9 mouse cellular contexts compared by ENCODE assay signal in genomic region chr11:120799316-120799890, GRCm38 (mm10). TPM values are rescaled to one million over a fixed set of nuclear protein-coding genes. Genes with fewer than 3 reads are reported as not detected.
DNase-seq lines count a peak whose midpoint lies in the region; ATAC-seq and TF ChIP-seq lines count a peak whose summit lies in the region.
"Had no signal": no experiment of that assay in that cellular context is flagged by ENCODE, and none has a peak within 500 bp of the region (broad histone marks: within the 10 kb centered on the region; RNA-seq: fewer than 3 reads in every experiment).

No protein-coding gene starts in this region.

- H3K27me3 ChIP-seq in heart, adult 2 months (ENCODE audit: control insufficient read depth, insufficient read depth, low read length), result no peaks in the 10 kb centered on the region
- H3K27me3 ChIP-seq in liver, embryonic 12.5 days (replicated peaks), result no peaks in the 10 kb centered on the region
- no peaks in the 10 kb centered on the region for H3K27me3 ChIP-seq in liver, postnatal 0 days (ENCODE audit: insufficient read depth, low read length)
- H3K27me3 ChIP-seq in hindbrain, embryonic 13.5 days, result no peaks in the 10 kb centered on the region
- H3K27me3 ChIP-seq: limb, embryonic 12.5 days had no signal

- H3K9ac ChIP-seq in heart, adult 2 months (ENCODE audit: low read depth, low read length), result no peak overlapping the region
- H3K9ac ChIP-seq in liver, embryonic 12.5 days, result no peak overlapping the region
- no peak overlapping the region for H3K9ac ChIP-seq in liver, postnatal 0 days (replicated peaks)
- H3K9ac ChIP-seq in hindbrain, embryonic 13.5 days, result no peak overlapping the region

- 0 out of 2 replicates have a peak overlapping the region, but pooled peaks have one; percentile 1 for H3K4me2 ChIP-seq in liver, embryonic 12.5 days
- H3K4me2 ChIP-seq in liver, postnatal 0 days (ENCODE audit: low read depth, low read length), result no peak overlapping the region
- no peak overlapping the region for H3K4me2 ChIP-seq in hindbrain, embryonic 13.5 days

- no peak for TF ChIP-seq CTCF in heart, adult 2 months (IDR thresholded peaks at IDR 0.05)
- no peak for TF ChIP-seq CTCF in liver, postnatal 0 days (IDR thresholded peaks at IDR 0.05; ENCODE audit: low read depth)

- intact Hi-C loops in heart, adult 2 months (cut with DNase I), result no loop called here

- 53% methylated on average over 6 of the region's 6 CpGs for WGBS in heart, adult 2 months
- 47% methylated on average over 6 of the region's 6 CpGs for WGBS in liver, embryonic 12.5 days (ENCODE audit: insufficient replicate concordance)
- 49% methylated on average over 6 of the region's 6 CpGs for WGBS in liver, postnatal 0 days (ENCODE audit: insufficient replicate concordance)
- whole genome bisulfite sequencing in hindbrain, embryonic 13.5 days, result 79% methylated on average over 6 of the region's 6 CpGs

- ATAC-seq in liver, embryonic 12.5 days, result no peak
- ATAC-seq in liver, postnatal 0 days, result no peak
- ATAC-seq in hindbrain, embryonic 13.5 days (ENCODE audit: low FRiP score), result no peak
- no peak for ATAC-seq in granulocyte monocyte progenitor cell, adult 5-6 weeks (replicated peaks; ENCODE audit: poor library complexity, severe bottlenecking)

- no peak for DNase-seq in heart, adult 2 months
- DNase-seq in heart, postnatal 4 days, result no peak
- no peak for DNase-seq in liver, postnatal 0 days
- peak; percentile 51 for DNase-seq in lung, postnatal 25 days (ENCODE audit: low spot score)
- no peak for DNase-seq in frontal cortex, adult 2 months (ENCODE audit: extremely low spot score in 1 of 2, low spot score in 1 of 2)

- TF ChIP-seq POLR2A in heart, adult 2 months (IDR thresholded peaks at IDR 0.05; ENCODE audit: insufficient read depth, low read depth, low read length), result no peak

- no peaks in the 10 kb centered on the region; the same call in 1 of the 2 replicates for H3K79me2 ChIP-seq in heart, adult 2 months (replicated peaks; ENCODE audit: control insufficient read depth, insufficient read depth, low read length)

- H3K4me1 ChIP-seq in heart, adult 2 months (ENCODE audit: control insufficient read depth, insufficient read depth, low read length), result peaks cover 8% of the 10 kb centered on the region
- H3K4me1 ChIP-seq in liver, embryonic 12.5 days, result peaks cover 31% of the 10 kb centered on the region
- H3K4me1 ChIP-seq in liver, postnatal 0 days (ENCODE audit: insufficient read depth), result peaks cover 13% of the 10 kb centered on the region
- H3K4me1 ChIP-seq in hindbrain, embryonic 13.5 days (replicated peaks), result peaks cover 23% of the 10 kb centered on the region

- TF ChIP-seq EP300 in heart, adult 2 months (IDR thresholded peaks at IDR 0.05; ENCODE audit: insufficient read depth, low read depth, low read length), result no peak
- no peak for TF ChIP-seq EP300 in liver, postnatal 0 days (IDR thresholded peaks at IDR 0.05; ENCODE audit: low read depth)

- peak overlapping the region; percentile 15; the same call in 1 of the 2 replicates for H3K4me3 ChIP-seq in heart, adult 2 months
- H3K4me3 ChIP-seq in liver, embryonic 12.5 days, result no peak overlapping the region
- no peak overlapping the region for H3K4me3 ChIP-seq in liver, postnatal 0 days (ENCODE audit: low read depth, low read length)
- no peak overlapping the region for H3K4me3 ChIP-seq in hindbrain, embryonic 13.5 days

- peak overlapping the region; percentile 65; the same call in 1 of the 2 replicates for H3K27ac ChIP-seq in heart, adult 2 months
- no peak overlapping the region for H3K27ac ChIP-seq in liver, embryonic 12.5 days
- H3K27ac ChIP-seq in liver, postnatal 0 days (ENCODE audit: low read depth), result no peak overlapping the region
- H3K27ac ChIP-seq in hindbrain, embryonic 13.5 days, result peak overlapping the region; percentile 44

- no peaks in the 10 kb centered on the region for H3K36me3 ChIP-seq in heart, adult 2 months (ENCODE audit: control insufficient read depth, insufficient read depth, low read length)
- peaks cover 8% of the 10 kb centered on the region for H3K36me3 ChIP-seq in liver, embryonic 12.5 days
- no peaks in the 10 kb centered on the region for H3K36me3 ChIP-seq in liver, postnatal 0 days (replicated peaks; ENCODE audit: insufficient read depth, low read length)
- H3K36me3 ChIP-seq in hindbrain, embryonic 13.5 days, result no peaks in the 10 kb centered on the region

- H3K9me3 ChIP-seq in liver, embryonic 12.5 days (replicated peaks), result no peaks in the 10 kb centered on the region
- no peaks in the 10 kb centered on the region for H3K9me3 ChIP-seq in liver, postnatal 0 days (ENCODE audit: low read length)
- no peaks in the 10 kb centered on the region for H3K9me3 ChIP-seq in hindbrain, embryonic 13.5 days
- H3K9me3 ChIP-seq: limb, embryonic 12.5 days had no signal

RNA-seq across cellular contexts. Expression of gene Dus1l, which starts 3.2 kb away (rescaled TPM):
- total RNA-seq in heart, adult 2 months (2021), result 10 to 100 TPM; 23.3 to 23.5 TPM
- 20.6 and 26.4 TPM in 2 replicates for polyA plus RNA-seq in heart, adult 2 months (2012; rRNA removed)
- total RNA-seq in heart, postnatal 4 days (2021), result 10 to 100 TPM; 34.0 to 37.5 TPM
- polyA plus RNA-seq in liver, embryonic 12.5 days (2016; fragmentation: Nextera tagmentation; extraction: Ambion mirVana), result 99.5 and 100.0 TPM in 2 replicates
- polyA plus RNA-seq in liver, postnatal 0 days (2015; fragmentation: Nextera tagmentation; extraction: Ambion mirVana), result 43.8 and 46.8 TPM in 2 replicates
- polyA plus RNA-seq in hindbrain, embryonic 13.5 days (2015; fragmentation: Nextera tagmentation; extraction: Ambion mirVana), result 45.6 and 48.6 TPM in 2 replicates
- 48.2 and 60.7 TPM in 2 replicates for total RNA-seq in granulocyte monocyte progenitor cell, adult 5-6 weeks (2014; fragmentation: Nextera tagmentation)
- 63.0 and 74.8 TPM in 2 replicates for total RNA-seq in granulocyte monocyte progenitor cell, adult 5-6 weeks (2017)
- 45.1 and 45.7 TPM in 2 replicates for polyA plus RNA-seq in frontal cortex, adult 2 months (2012; rRNA removed)

RNA-seq across cellular contexts. Expression of gene Gps1, which starts 15.3 kb away (rescaled TPM):
- 10 to 100 TPM; 54.4 to 55.8 TPM for total RNA-seq in heart, adult 2 months (2021)
- polyA plus RNA-seq in heart, adult 2 months (2012; rRNA removed), result 85.9 and 129 TPM in 2 replicates
- 10 to 100 TPM; 73.0 to 78.0 TPM for total RNA-seq in heart, postnatal 4 days (2021)
- polyA plus RNA-seq in liver, embryonic 12.5 days (2016; fragmentation: Nextera tagmentation; extraction: Ambion mirVana), result 128 and 135 TPM in 2 replicates
- polyA plus RNA-seq in liver, postnatal 0 days (2015; fragmentation: Nextera tagmentation; extraction: Ambion mirVana), result 50.8 and 51.9 TPM in 2 replicates
- 265 and 274 TPM in 2 replicates for polyA plus RNA-seq in hindbrain, embryonic 13.5 days (2015; fragmentation: Nextera tagmentation; extraction: Ambion mirVana)
- 82.5 and 83.6 TPM in 2 replicates for total RNA-seq in granulocyte monocyte progenitor cell, adult 5-6 weeks (2014; fragmentation: Nextera tagmentation)
- total RNA-seq in granulocyte monocyte progenitor cell, adult 5-6 weeks (2017), result 91.8 and 116 TPM in 2 replicates
- polyA plus RNA-seq in frontal cortex, adult 2 months (2012; rRNA removed), result 222 and 229 TPM in 2 replicates

RNA-seq across cellular contexts. Expression of gene Rfng, which starts 15.4 kb away (rescaled TPM):
- 10 to 100 TPM; 11.9 to 12.5 TPM for total RNA-seq in heart, adult 2 months (2021)
- 28.6 and 30.0 TPM in 2 replicates for polyA plus RNA-seq in heart, adult 2 months (2012; rRNA removed)
- total RNA-seq in heart, postnatal 4 days (2021), result 10 to 100 TPM; 13.2 to 13.3 TPM
- polyA plus RNA-seq in liver, embryonic 12.5 days (2016; fragmentation: Nextera tagmentation; extraction: Ambion mirVana), result 22.4 and 22.9 TPM in 2 replicates
- polyA plus RNA-seq in liver, postnatal 0 days (2015; fragmentation: Nextera tagmentation; extraction: Ambion mirVana), result 6.2 and 6.3 TPM in 2 replicates
- polyA plus RNA-seq in hindbrain, embryonic 13.5 days (2015; fragmentation: Nextera tagmentation; extraction: Ambion mirVana), result 98.0 and 98.5 TPM in 2 replicates
- total RNA-seq in granulocyte monocyte progenitor cell, adult 5-6 weeks (2014; fragmentation: Nextera tagmentation), result 23.8 TPM in 2 replicates
- 3.1 and 4.7 TPM in 2 replicates for total RNA-seq in granulocyte monocyte progenitor cell, adult 5-6 weeks (2017)
- polyA plus RNA-seq in frontal cortex, adult 2 months (2012; rRNA removed), result 88.6 and 97.4 TPM in 2 replicates

RNA-seq across cellular contexts. Expression of gene Fasn, which starts 24.9 kb away (rescaled TPM):
- 10 to 100 TPM; 22.0 to 32.1 TPM for total RNA-seq in heart, adult 2 months (2021)
- polyA plus RNA-seq in heart, adult 2 months (2012; rRNA removed), result 318 and 731 TPM in 2 replicates
- total RNA-seq in heart, postnatal 4 days (2021), result 10 to 100 TPM; 59.3 to 63.9 TPM
- 35.9 and 40.3 TPM in 2 replicates for polyA plus RNA-seq in liver, embryonic 12.5 days (2016; fragmentation: Nextera tagmentation; extraction: Ambion mirVana)
- polyA plus RNA-seq in liver, postnatal 0 days (2015; fragmentation: Nextera tagmentation; extraction: Ambion mirVana), result 3.8 and 3.9 TPM in 2 replicates
- 67.9 and 69.7 TPM in 2 replicates for polyA plus RNA-seq in hindbrain, embryonic 13.5 days (2015; fragmentation: Nextera tagmentation; extraction: Ambion mirVana)
- 79.3 and 146 TPM in 2 replicates for total RNA-seq in granulocyte monocyte progenitor cell, adult 5-6 weeks (2014; fragmentation: Nextera tagmentation)
- 45.2 and 59.7 TPM in 2 replicates for total RNA-seq in granulocyte monocyte progenitor cell, adult 5-6 weeks (2017)
- 271 and 272 TPM in 2 replicates for polyA plus RNA-seq in frontal cortex, adult 2 months (2012; rRNA removed)

RNA-seq across cellular contexts. Expression of gene Hmga1b, which starts 36.8 kb away (rescaled TPM):
- 10 to 100 TPM; 24.5 to 31.4 TPM for total RNA-seq in heart, adult 2 months (2021)
- 0.57 and 1.4 TPM in 2 replicates for polyA plus RNA-seq in heart, adult 2 months (2012; rRNA removed)
- total RNA-seq in heart, postnatal 4 days (2021), result 10 to 100 TPM; 37.1 to 47.2 TPM
- polyA plus RNA-seq in liver, embryonic 12.5 days (2016; fragmentation: Nextera tagmentation; extraction: Ambion mirVana), result 6.4 and 7.3 TPM in 2 replicates
- polyA plus RNA-seq in liver, postnatal 0 days (2015; fragmentation: Nextera tagmentation; extraction: Ambion mirVana), result 1.6 and 2.3 TPM in 2 replicates
- polyA plus RNA-seq in hindbrain, embryonic 13.5 days (2015; fragmentation: Nextera tagmentation; extraction: Ambion mirVana), result 0.94 and 2.1 TPM in 2 replicates
- total RNA-seq in granulocyte monocyte progenitor cell, adult 5-6 weeks (2014; fragmentation: Nextera tagmentation), result 12.8 and 179 TPM in 2 replicates
- total RNA-seq in granulocyte monocyte progenitor cell, adult 5-6 weeks (2017), result 16.3 and 157 TPM in 2 replicates
- polyA plus RNA-seq in frontal cortex, adult 2 months (2012; rRNA removed), result 1.3 and 2.2 TPM in 2 replicates

Comparison
In these comparisons a context has a peak if more than half of its experiments do, and no peak if none do; other contexts are left out.
1. H3K27ac ChIP-seq: peak in heart, adult 2 months (single experiment) and hindbrain, embryonic 13.5 days (single experiment); none in liver, embryonic 12.5 days (single experiment) and liver, postnatal 0 days (single experiment).